Mouse (Mus musculus) hindbrain, embryonic 10.5 days (tissue): ENCODE measurements around the gene Mpped2. TPM values are rescaled to one million over a fixed set of nuclear protein-coding genes. Genes with fewer than 3 reads are reported as not detected.

Experiments
- DNase-seq: peaks from one replicate; pipeline ENCODE4 v3.0.0-alpha.2; 2017; ENCODE audit warnings: low spot score
- H3K27ac ChIP-seq: fragments of 300-500 bp; sonication (generic); 2 replicates; pipeline ENCODE4 v1.5.1; 2016; ENCODE audit warnings: mild to moderate bottlenecking, moderate library complexity
- H3K27me3 ChIP-seq: fragments of 300-500 bp; sonication (generic); 2 replicates; pipeline ENCODE4 v1.6.1; 2016; ENCODE audit warnings: mild to moderate bottlenecking; ENCODE audit not compliant: poor library complexity, insufficient read depth, severe bottlenecking
- H3K36me3 ChIP-seq: fragments of 300-500 bp; sonication (generic); 2 replicates; pipeline ENCODE4 v1.6.1; 2016; ENCODE audit warnings: mild to moderate bottlenecking, moderate library complexity
- H3K4me1 ChIP-seq: fragments of 300-500 bp; sonication (generic); replicated peaks from 2 replicates; pipeline ENCODE4 v1.6.1; 2016; ENCODE audit warnings: mild to moderate bottlenecking
- H3K4me3 ChIP-seq: fragments of 300-500 bp; sonication (generic); 2 replicates; pipeline ENCODE4 v1.5.1; 2016; ENCODE audit warnings: mild to moderate bottlenecking, moderate library complexity
- H3K9me3 ChIP-seq: fragments of 300-500 bp; sonication (generic); 2 replicates; pipeline ENCODE4 v1.6.1; 2016; ENCODE audit warnings: mild to moderate bottlenecking, moderate library complexity
- WGBS: fragments of 180-500 bp; shearing (Covaris S2); methylation state at CpG from one replicate; pipeline ENCODE4 v1.1.7; 2016; 5-methylcytosine and 5-hydroxymethylcytosine counted together
- polyA plus RNA-seq: library from polyadenylated mRNA; unstranded; fragments of >200 nt; fragmentation: Nextera tagmentation; extraction: Ambion mirVana; gene quantifications from 2 replicates; pipeline ENCODE4 v1.2.1, GENCODE M21; 2016

The Mpped2 gene
- polyA plus RNA-seq, 1 experiment from 2014 or later = 35.2 TPM

- no peak overlapping the region for H3K27ac ChIP-seq
- H3K4me1 ChIP-seq = peaks cover 34% of the 10 kb centered on the region
- H3K27me3 ChIP-seq = no peaks in the 10 kb centered on the region; the same call in 1 of the 2 replicates
Measured at GRCm38 (mm10) chr2:106735211-106735610, 42.1 kb downstream of the Mpped2 start.

GRCm38 (mm10) chr2:106735792-106736359 is 42.8 kb downstream of the Mpped2 start:
- Histone ChIP-seq H3K27me3 (peaks cover under 1% of the 10 kb centered on the region; the same call in 1 of the 2 replicates), H3K4me3 (no peak overlapping the region), H3K36me3 (no peaks in the 10 kb centered on the region), H3K27ac (0 out of 2 replicates have a peak overlapping the region, but pooled peaks have one; percentile 35), H3K4me1 (peaks cover 27% of the 10 kb centered on the region), H3K9me3 (peaks cover 2% of the 10 kb centered on the region; the same call in 1 of the 2 replicates)
- no peak for DNase-seq
- 75% methylated on average over 15 of the region's 15 CpGs for WGBS

More at GRCm38 (mm10) chr2:106735211-106735610, 42.1 kb downstream of the Mpped2 start:
- WGBS = 91% methylated on average over 5 of the region's 5 CpGs
- Histone ChIP-seq H3K36me3 (no peaks in the 10 kb centered on the region), H3K9me3 (peaks cover 2% of the 10 kb centered on the region; the same call in 1 of the 2 replicates), H3K4me3 (no peak overlapping the region)
- DNase-seq = no peak

GRCm38 (mm10) chr2:106738951-106739350 is 45.9 kb downstream of the Mpped2 start:
- H3K36me3 ChIP-seq = no peaks in the 10 kb centered on the region
- H3K4me3 ChIP-seq = no peak overlapping the region
- H3K27me3 ChIP-seq = peaks cover 10% of the 10 kb centered on the region; the same call in 1 of the 2 replicates
- H3K4me1 ChIP-seq = peaks cover 18% of the 10 kb centered on the region
- DNase-seq = no peak
- 88% methylated on average over 5 of the region's 5 CpGs for WGBS
- no peak overlapping the region for H3K27ac ChIP-seq
- H3K9me3 ChIP-seq = peaks cover 2% of the 10 kb centered on the region; the same call in 1 of the 2 replicates

DNA sequence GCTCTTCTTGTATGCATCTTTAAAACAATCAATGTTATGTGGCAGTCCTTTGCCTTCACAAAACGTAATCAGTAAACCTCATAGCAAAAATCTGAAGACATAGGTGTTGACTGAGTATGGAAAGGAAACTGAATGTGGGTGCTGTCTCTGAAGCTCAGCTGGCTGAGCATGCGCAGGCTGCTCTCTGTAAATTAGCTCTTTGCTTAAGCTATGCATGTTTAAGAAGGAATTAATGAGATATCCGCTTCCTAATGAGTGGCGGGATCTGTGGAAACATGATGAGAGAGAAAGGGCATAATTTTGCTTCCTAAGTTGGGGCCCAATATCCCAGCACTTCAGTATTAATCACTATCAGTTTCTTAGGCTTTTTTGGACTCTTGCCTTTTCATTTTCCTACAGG is 51.0 kb downstream of the Mpped2 start:
- no peak for DNase-seq
- Histone ChIP-seq H3K27me3 (peaks cover 31% of the 10 kb centered on the region), H3K4me3 (no peak overlapping the region), H3K9me3 (no peaks in the 10 kb centered on the region), H3K36me3 (no peaks in the 10 kb centered on the region), H3K27ac (no peak overlapping the region), H3K4me1 (0 out of 2 replicates have a peak, but pooled peaks cover 6% of the 10 kb centered on the region)
- 84% methylated on average over 4 of the region's 4 CpGs for WGBS

- 54% methylated on average over 14 of the region's 14 CpGs for WGBS
- H3K9me3 ChIP-seq = no peaks in the 10 kb centered on the region
- H3K4me1 ChIP-seq = 0 out of 2 replicates have a peak, but pooled peaks cover 6% of the 10 kb centered on the region
- H3K27ac ChIP-seq = no peak overlapping the region
- no peaks in the 10 kb centered on the region for H3K36me3 ChIP-seq
- DNase-seq = peak; percentile 36
- no peak overlapping the region for H3K4me3 ChIP-seq
- peaks cover 36% of the 10 kb centered on the region for H3K27me3 ChIP-seq
Measured at GRCm38 (mm10) chr2:106744601-106745000, 51.5 kb downstream of the Mpped2 start.

DNA sequence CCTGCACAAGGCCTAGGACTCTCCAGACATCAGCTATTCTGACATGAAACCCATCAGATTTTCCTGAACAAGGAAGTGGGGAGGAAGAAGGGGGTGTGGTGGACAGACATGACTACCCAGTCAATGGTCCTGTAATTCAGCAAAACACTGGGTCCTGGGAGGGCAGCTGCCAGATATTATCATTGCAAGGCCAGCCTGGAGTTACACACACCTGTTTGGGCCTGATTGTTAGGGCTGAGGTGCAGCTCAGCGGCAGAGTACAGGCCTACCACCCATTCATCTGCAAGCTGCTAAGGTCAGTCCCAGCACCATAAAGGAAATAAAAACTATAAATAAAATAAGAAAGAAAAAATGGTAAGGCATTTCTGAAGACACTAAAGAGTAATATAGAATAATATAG is 52.3 kb downstream of the Mpped2 start:
- WGBS = 85% methylated on average over 1 of the region's 1 CpGs
- Histone ChIP-seq H3K27ac (no peak overlapping the region), H3K27me3 (peaks cover 44% of the 10 kb centered on the region), H3K4me1 (peaks cover 10% of the 10 kb centered on the region), H3K9me3 (no peaks in the 10 kb centered on the region), H3K4me3 (no peak overlapping the region), H3K36me3 (no peaks in the 10 kb centered on the region)
- DNase-seq = no peak

- no peak for DNase-seq
- Histone ChIP-seq H3K27me3 (peaks cover 42% of the 10 kb centered on the region), H3K4me1 (peaks cover 18% of the 10 kb centered on the region), H3K4me3 (no peak overlapping the region), H3K27ac (no peak overlapping the region), H3K36me3 (no peaks in the 10 kb centered on the region), H3K9me3 (no peaks in the 10 kb centered on the region)
- WGBS = 85% methylated on average over 6 of the region's 6 CpGs
Measured at GRCm38 (mm10) chr2:106746211-106746610, 53.1 kb downstream of the Mpped2 start.

- Histone ChIP-seq H3K9me3 (no peaks in the 10 kb centered on the region), H3K4me1 (peaks cover 20% of the 10 kb centered on the region), H3K27ac (no peak overlapping the region), H3K27me3 (peaks cover 40% of the 10 kb centered on the region), H3K4me3 (no peak overlapping the region), H3K36me3 (no peaks in the 10 kb centered on the region)
- 72% methylated on average over 4 of the region's 4 CpGs for WGBS
- no peak for DNase-seq
Measured at GRCm38 (mm10) chr2:106746905-106747304, 53.8 kb downstream of the Mpped2 start.

GRCm38 (mm10) chr2:106747342-106747741 is 54.3 kb downstream of the Mpped2 start:
- no peak overlapping the region for H3K27ac ChIP-seq

DNA sequence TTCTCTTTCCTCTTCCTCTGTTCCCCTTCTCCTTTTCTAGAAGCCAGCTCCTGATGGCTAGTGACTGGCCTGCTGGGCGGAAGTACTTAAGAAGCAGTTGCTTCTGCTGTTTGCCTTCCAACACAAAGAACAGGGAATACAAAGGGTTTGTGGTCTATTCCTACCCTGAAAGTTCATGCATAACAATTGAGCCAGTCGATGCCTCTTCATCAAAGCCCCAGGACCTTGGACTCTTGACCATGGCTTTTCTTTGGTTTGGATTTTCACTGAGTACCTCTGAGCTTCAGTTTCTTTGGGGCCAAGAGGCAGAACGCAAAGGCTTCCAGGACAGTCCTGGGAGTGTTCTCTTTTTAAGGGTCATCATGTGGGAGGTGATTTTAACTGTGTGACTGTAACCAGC is 57.8 kb downstream of the Mpped2 start:
- Histone ChIP-seq H3K36me3 (no peaks in the 10 kb centered on the region), H3K4me3 (no peak overlapping the region), H3K27me3 (peaks cover 61% of the 10 kb centered on the region), H3K9me3 (no peaks in the 10 kb centered on the region), H3K27ac (no peak overlapping the region), H3K4me1 (peaks cover 26% of the 10 kb centered on the region)
- DNase-seq = no peak
- WGBS = 41% methylated on average over 3 of the region's 3 CpGs

More at GRCm38 (mm10) chr2:106747342-106747741, 54.3 kb downstream of the Mpped2 start:
- no peaks in the 10 kb centered on the region for H3K9me3 ChIP-seq
- DNase-seq = no peak
- 88% methylated on average over 4 of the region's 4 CpGs for WGBS
- H3K27me3 ChIP-seq = peaks cover 39% of the 10 kb centered on the region
- H3K4me1 ChIP-seq = peaks cover 20% of the 10 kb centered on the region
- H3K4me3 ChIP-seq = no peak overlapping the region
- H3K36me3 ChIP-seq = no peaks in the 10 kb centered on the region

GRCm38 (mm10) chr2:106753703-106754102 is 60.6 kb downstream of the Mpped2 start:
- 74% methylated on average over 5 of the region's 5 CpGs for WGBS
- no peak overlapping the region for H3K4me3 ChIP-seq
- no peak overlapping the region for H3K27ac ChIP-seq
- H3K36me3 ChIP-seq = no peaks in the 10 kb centered on the region
- DNase-seq = no peak
- H3K9me3 ChIP-seq = no peaks in the 10 kb centered on the region
- peaks cover 42% of the 10 kb centered on the region for H3K4me1 ChIP-seq
- H3K27me3 ChIP-seq = peaks cover 53% of the 10 kb centered on the region

DNA sequence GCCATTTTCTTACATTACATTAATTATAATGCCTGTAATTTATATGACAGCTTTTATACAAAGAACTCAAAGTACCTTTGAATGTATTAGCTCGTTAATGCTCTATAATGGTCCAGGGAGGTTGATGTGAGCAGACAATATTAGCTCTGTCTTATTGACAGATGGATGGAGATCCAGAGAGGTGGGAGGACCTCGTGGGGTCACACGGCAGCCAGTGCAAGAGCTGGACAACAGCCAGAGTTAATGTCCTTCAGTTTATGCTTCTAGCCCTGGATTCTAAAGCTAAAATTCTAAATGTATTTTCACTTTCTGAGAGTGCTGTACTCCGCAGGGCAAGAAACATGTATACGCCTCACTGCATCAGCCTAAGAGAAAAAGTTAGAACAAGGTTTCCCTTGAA is 61.6 kb downstream of the Mpped2 start:
- Histone ChIP-seq H3K4me1 (peaks cover 42% of the 10 kb centered on the region), H3K9me3 (no peaks in the 10 kb centered on the region), H3K27ac (no peak overlapping the region), H3K36me3 (no peaks in the 10 kb centered on the region), H3K27me3 (peaks cover 51% of the 10 kb centered on the region), H3K4me3 (no peak overlapping the region)
- WGBS = 84% methylated on average over 5 of the region's 5 CpGs
- no peak for DNase-seq

DNA sequence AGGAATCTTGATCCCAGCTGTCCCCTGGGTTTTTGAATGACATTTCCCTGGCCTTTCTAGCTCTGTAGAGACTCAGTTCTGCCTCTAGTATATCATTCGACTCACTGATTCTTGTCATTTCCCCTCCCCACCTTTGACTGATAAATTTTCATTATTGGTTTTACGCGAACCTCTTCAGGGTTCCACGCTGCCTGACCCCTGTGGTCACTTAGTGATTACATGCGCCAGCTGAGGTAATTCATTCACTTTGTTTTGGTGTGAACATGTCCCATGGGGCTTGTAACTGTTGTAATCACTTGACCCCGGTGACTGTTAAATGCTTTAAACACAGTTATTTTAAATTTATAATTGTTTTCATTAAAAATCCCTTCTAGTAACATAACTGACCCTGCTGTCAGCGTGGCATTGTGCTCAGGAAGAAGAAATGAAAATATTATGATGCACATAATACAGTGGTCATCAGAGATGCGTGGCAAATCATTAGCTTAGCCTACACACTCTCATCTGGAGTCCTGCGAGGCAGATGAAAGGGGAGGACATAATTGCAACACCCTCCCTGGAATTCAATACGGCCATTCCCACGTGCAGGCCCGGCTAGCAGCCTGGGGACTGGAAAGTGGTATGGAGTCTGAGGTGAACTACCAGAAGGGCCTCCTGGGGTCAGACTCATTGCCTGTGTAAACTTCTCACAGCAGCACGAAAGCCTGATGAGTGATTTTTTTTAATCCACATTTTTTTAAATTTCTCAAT is 63.5 kb downstream of the Mpped2 start:
- Histone ChIP-seq H3K4me3 (no peak overlapping the region), H3K27me3 (peaks cover 57% of the 10 kb centered on the region), H3K9me3 (no peaks in the 10 kb centered on the region), H3K4me1 (peaks cover 28% of the 10 kb centered on the region), H3K36me3 (no peaks in the 10 kb centered on the region), H3K27ac (no peak overlapping the region)
- 24% methylated on average over 13 of the region's 13 CpGs for WGBS
- peak; percentile 29 for DNase-seq
